8 mouse cellular contexts compared by ENCODE assay signal in the genomic region with DNA sequence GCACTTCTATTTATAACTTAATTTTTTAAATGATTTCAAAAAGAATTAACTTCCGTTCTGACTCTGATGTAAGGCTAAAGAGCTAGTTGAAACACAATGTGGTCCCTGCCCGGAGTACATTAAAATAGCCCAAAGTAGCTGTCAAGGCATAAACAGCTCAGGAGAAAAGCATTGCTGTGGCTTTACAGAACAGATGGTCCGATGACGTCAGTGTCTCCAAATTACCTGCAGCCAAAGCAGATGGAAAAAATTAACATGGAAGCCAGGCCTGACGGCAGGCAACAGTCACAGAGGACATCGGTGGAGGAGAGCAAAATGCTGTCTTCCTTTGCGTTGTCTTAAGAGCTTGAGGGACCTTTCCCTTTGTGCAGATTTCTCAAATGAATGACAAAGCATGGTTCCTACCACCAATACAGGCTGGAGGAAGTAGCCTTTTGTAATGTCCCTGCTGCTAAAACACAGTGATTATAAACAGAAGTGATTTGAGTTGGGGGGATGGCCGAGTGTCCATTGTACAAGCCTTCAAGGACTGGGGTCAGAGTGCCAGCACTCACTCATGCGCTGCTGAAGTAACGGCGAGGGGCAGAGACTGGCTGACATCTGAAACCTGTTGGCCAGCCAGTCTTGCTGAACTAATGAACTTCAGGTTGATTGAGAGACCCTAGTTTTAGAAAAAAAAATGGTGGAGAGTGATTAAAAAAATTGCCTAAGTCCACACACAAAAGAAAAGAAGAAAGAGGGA.
DNase-seq lines count a peak whose midpoint lies in the region; ATAC-seq and TF ChIP-seq lines count a peak whose summit lies in the region.

No protein-coding gene starts in this region.

- peak; percentile 83 for ATAC-seq in limb, embryonic 13.5 days (ENCODE audit: low FRiP score, low read depth)
- ATAC-seq in intestine, postnatal 0 days: no peak

- H3K4me2 ChIP-seq in limb, embryonic 13.5 days (replicated peaks): peak overlapping the region; percentile 17; the same call in 1 of the 2 replicates
- no peak overlapping the region for H3K4me2 ChIP-seq in intestine, postnatal 0 days (replicated peaks; ENCODE audit: low read depth)

- peak; percentile 48 for DNase-seq in ZHBTc4 (ENCODE audit: low read depth, low spot score)
- peak; percentile 98 for DNase-seq in cerebellum, adult 9-10 months
- peak; percentile 72 to 89 for DNase-seq in frontal cortex, adult 2 months (ENCODE audit: extremely low spot score in 1 of 2, low spot score in 1 of 2)
- no peak for DNase-seq in spleen, postnatal 36 days (ENCODE audit: low spot score in 2 of 2)
- no peak for DNase-seq in heart, adult 18-20 months
- no peak for DNase-seq in adrenal gland, postnatal 10 days

- H3K9me3 ChIP-seq in limb, embryonic 13.5 days: no peaks in the 10 kb centered on the region
- no peaks in the 10 kb centered on the region for H3K9me3 ChIP-seq in intestine, postnatal 0 days (ENCODE audit: control insufficient read depth)

- H3K4me1 ChIP-seq in limb, embryonic 13.5 days: peaks cover 20% of the 10 kb centered on the region
- no peaks in the 10 kb centered on the region for H3K4me1 ChIP-seq in intestine, postnatal 0 days (replicated peaks; ENCODE audit: control insufficient read depth, insufficient read depth, low read length)

- no peak for TF ChIP-seq CTCF in intestine, postnatal 0 days (IDR thresholded peaks at IDR 0.05; ENCODE audit: low read depth)

- no peaks in the 10 kb centered on the region for H3K36me3 ChIP-seq in limb, embryonic 13.5 days
- H3K36me3 ChIP-seq in intestine, postnatal 0 days (ENCODE audit: control insufficient read depth, insufficient read depth): no peaks in the 10 kb centered on the region

- peaks cover 42% of the 10 kb centered on the region for H3K27me3 ChIP-seq in limb, embryonic 13.5 days
- no peaks in the 10 kb centered on the region for H3K27me3 ChIP-seq in intestine, postnatal 0 days (replicated peaks; ENCODE audit: control insufficient read depth, insufficient read depth, low read length)

- no peak overlapping the region for H3K4me3 ChIP-seq in limb, embryonic 13.5 days
- no peak overlapping the region for H3K4me3 ChIP-seq in intestine, postnatal 0 days (ENCODE audit: low read depth, low read length)

- no peak overlapping the region for H3K27ac ChIP-seq in limb, embryonic 13.5 days
- H3K27ac ChIP-seq in intestine, postnatal 0 days (ENCODE audit: low read depth, low read length): no peak overlapping the region

- 13% methylated on average over 11 of the region's 11 CpGs for WGBS in limb, embryonic 13.5 days
- WGBS in intestine, postnatal 0 days: 65% methylated on average over 11 of the region's 11 CpGs

- H3K9ac ChIP-seq in limb, embryonic 13.5 days: no peak overlapping the region
- no peak overlapping the region for H3K9ac ChIP-seq in intestine, postnatal 0 days (ENCODE audit: low read depth, low read length)

Comparison
In these comparisons a context has a peak if more than half of its experiments do, and no peak if none do; other contexts are left out.
1. DNase-seq: peak in ZHBTc4 (single experiment), cerebellum, adult 9-10 months (single experiment) and frontal cortex, adult 2 months (2 of 2); none in spleen, postnatal 36 days (0 of 2), heart, adult 18-20 months (0 of 2) and adrenal gland, postnatal 10 days (single experiment).